Mouse (Mus musculus) heart, postnatal 0 days (tissue): Measurements from ENCODE around the gene Ddx27. TPM values are rescaled to one million over a fixed set of nuclear protein-coding genes. Genes with fewer than 3 reads are reported as not detected.

Experiments
- ATAC-seq: fragments of 200-750 bp; cut with Nextera tagmentation; 2 replicates; pipeline ENCODE4 v1.8.0; 2017; ENCODE audit warnings: low read depth, moderate number of reproducible peaks, moderate library complexity; ENCODE audit not compliant: insufficient read depth
- DNase-seq: peaks from one replicate; pipeline ENCODE4 v3.0.0-alpha.2; 2016; ENCODE audit warnings: low spot score
- H3K27ac ChIP-seq: fragments of 300-500 bp; sonication (generic); 2 replicates; pipeline ENCODE4 v1.5.1; 2014; ENCODE audit warnings: low read depth, mild to moderate bottlenecking
- H3K27me3 ChIP-seq: fragments of 300-500 bp; sonication (generic); 2 replicates; pipeline ENCODE4 v1.6.1; 2014; ENCODE audit warnings: low read length, mixed read lengths; ENCODE audit not compliant: control insufficient read depth, insufficient read depth
- H3K36me3 ChIP-seq: fragments of 300-500 bp; sonication (generic); replicated peaks from 2 replicates; pipeline ENCODE4 v1.6.1; 2014; ENCODE audit warnings: low read length, mixed read lengths; ENCODE audit not compliant: control insufficient read depth, insufficient read depth
- H3K4me1 ChIP-seq: fragments of 300-500 bp; sonication (generic); 2 replicates; pipeline ENCODE4 v1.6.1; 2014; ENCODE audit warnings: antibody characterized with exemption; ENCODE audit not compliant: control insufficient read depth, insufficient read depth
- H3K4me2 ChIP-seq: fragments of 300-500 bp; sonication (generic); 2 replicates; pipeline ENCODE4 v1.6.1; 2014; ENCODE audit warnings: low read depth, mild to moderate bottlenecking, low read length, moderate library complexity
- H3K4me3 ChIP-seq: fragments of 300-500 bp; sonication (generic); 2 replicates; pipeline ENCODE4 v1.5.1; 2014; ENCODE audit warnings: low read depth, low read length
- H3K9ac ChIP-seq: fragments of 300-500 bp; sonication (generic); replicated peaks from 2 replicates; pipeline ENCODE4 v1.6.1; 2014; ENCODE audit warnings: low read depth, low read length, mixed read lengths
- H3K9me3 ChIP-seq: fragments of 300-500 bp; sonication (generic); replicated peaks from 2 replicates; pipeline ENCODE4 v1.6.1; 2016; ENCODE audit warnings: low read length; ENCODE audit not compliant: control insufficient read depth
- CTCF ChIP-seq: IDR thresholded peaks from 2 replicates; pipeline ENCODE4 v1.5.1; 2016; ENCODE audit warnings: antibody characterized with exemption, control low read depth, low read depth
- EP300 ChIP-seq: IDR thresholded peaks from 2 replicates; pipeline ENCODE4 v1.6.1; 2016; ENCODE audit warnings: antibody characterized with exemption, low read depth
- WGBS: fragments of 180-500 bp; shearing (Covaris S2); extraction: QIAGEN DNeasy Blood & Tissue Kit; methylation state at CpG from one replicate; pipeline ENCODE4 v1.1.7; 2014; 5-methylcytosine and 5-hydroxymethylcytosine counted together
- polyA plus RNA-seq: library from polyadenylated mRNA; unstranded; fragments of >200 nt; fragmentation: Nextera tagmentation; extraction: Ambion mirVana; gene quantifications from 2 replicates; pipeline ENCODE4 v1.2.1, GENCODE M21; 2015
- total RNA-seq: library from RNA; depleted of rRNA; stranded (reverse); fragments of >200 nt; gene quantifications from 2 replicates; pipeline ENCODE4 v1.2.3, GENCODE M21; 2014; ENCODE audit warnings: low replicate concordance

The Ddx27 gene
- total and polyA plus RNA-seq, 2 experiments from 2014 or later: 13.9 to 17.3 TPM

- 83% methylated on average over 7 of the region's 7 CpGs for WGBS
- Histone ChIP-seq H3K9me3 (no peaks in the 10 kb centered on the region), H3K27me3 (no peaks in the 10 kb centered on the region), H3K36me3 (peaks cover 86% of the 10 kb centered on the region), H3K9ac (no peak overlapping the region), H3K4me2 (no peak overlapping the region), H3K27ac (no peak overlapping the region), H3K4me1 (no peaks in the 10 kb centered on the region), H3K4me3 (no peak overlapping the region)
- DNase-seq (no peak), ATAC-seq (0 out of 2 replicates have a peak, but pooled peaks have one; percentile 30)
- TF ChIP-seq EP300 (no peak), CTCF (no peak)
Measured at GRCm38 (mm10) chr2:167028553-167028952, 13.6 kb downstream of the Ddx27 start.

- DNase-seq: no peak
- no peaks in the 10 kb centered on the region for H3K4me1 ChIP-seq
- TF ChIP-seq CTCF: no peak
- TF ChIP-seq EP300: no peak
Measured at GRCm38 (mm10) chr2:167030507-167030906, 15.5 kb downstream of the Ddx27 start.

GRCm38 (mm10) chr2:167037710-167038109 lies 22.7 kb downstream of the Ddx27 start:
- ATAC-seq (no peak), DNase-seq (no peak)
- Histone ChIP-seq H3K4me1 (no peaks in the 10 kb centered on the region), H3K27ac (no peak overlapping the region), H3K9ac (no peak overlapping the region), H3K4me2 (no peak overlapping the region), H3K36me3 (peaks cover 96% of the 10 kb centered on the region), H3K9me3 (no peaks in the 10 kb centered on the region), H3K27me3 (no peaks in the 10 kb centered on the region), H3K4me3 (no peak overlapping the region)
- 91% methylated on average over 12 of the region's 12 CpGs for WGBS
- no peak for TF ChIP-seq EP300

More at GRCm38 (mm10) chr2:167030507-167030906, 15.5 kb downstream of the Ddx27 start:
- Histone ChIP-seq H3K4me2 (no peak overlapping the region), H3K27me3 (no peaks in the 10 kb centered on the region), H3K9me3 (no peaks in the 10 kb centered on the region), H3K9ac (no peak overlapping the region), H3K27ac (no peak overlapping the region), H3K36me3 (peaks cover 91% of the 10 kb centered on the region), H3K4me3 (no peak overlapping the region)
- no peak for ATAC-seq
- 94% methylated on average over 4 of the region's 4 CpGs for WGBS

GRCm38 (mm10) chr2:167038297-167038696 lies 23.3 kb downstream of the Ddx27 start:
- no peak for ATAC-seq
- Histone ChIP-seq H3K9ac (no peak overlapping the region), H3K27ac (no peak overlapping the region), H3K27me3 (no peaks in the 10 kb centered on the region), H3K36me3 (peaks cover 100% of the 10 kb centered on the region), H3K4me1 (no peaks in the 10 kb centered on the region), H3K9me3 (no peaks in the 10 kb centered on the region), H3K4me2 (no peak overlapping the region), H3K4me3 (no peak overlapping the region)
- WGBS: 90% methylated on average over 6 of the region's 6 CpGs
- TF ChIP-seq CTCF: no peak
- TF ChIP-seq EP300: no peak
- DNase-seq: no peak

GRCm38 (mm10) chr2:167038716-167039115 lies 23.7 kb downstream of the Ddx27 start:
- H3K27me3 ChIP-seq: no peaks in the 10 kb centered on the region
- TF ChIP-seq CTCF: no peak
- TF ChIP-seq EP300: no peak
- WGBS: 92% methylated on average over 7 of the region's 7 CpGs
- DNase-seq: no peak
- H3K27ac ChIP-seq: no peak overlapping the region
- peaks cover 99% of the 10 kb centered on the region for H3K36me3 ChIP-seq
- H3K4me1 ChIP-seq: no peaks in the 10 kb centered on the region
- no peak overlapping the region for H3K4me2 ChIP-seq
- no peaks in the 10 kb centered on the region for H3K9me3 ChIP-seq
- no peak overlapping the region for H3K4me3 ChIP-seq
- H3K9ac ChIP-seq: no peak overlapping the region
- ATAC-seq: no peak

GRCm38 (mm10) chr2:167039386-167039785 lies 24.4 kb downstream of the Ddx27 start:
- Histone ChIP-seq H3K36me3 (peaks cover 99% of the 10 kb centered on the region), H3K4me3 (no peak overlapping the region), H3K9me3 (no peaks in the 10 kb centered on the region), H3K27me3 (no peaks in the 10 kb centered on the region), H3K4me1 (no peaks in the 10 kb centered on the region), H3K27ac (no peak overlapping the region), H3K9ac (no peak overlapping the region), H3K4me2 (no peak overlapping the region)
- no peak for DNase-seq
- TF ChIP-seq EP300 (no peak), CTCF (no peak)
- no peak for ATAC-seq
- WGBS: 73% methylated on average over 8 of the region's 8 CpGs
